Mouse (Mus musculus): ENCODE measurements around the gene Dmpk.

GRCm38 (mm10) chr7:19103741-19104140 lies 20.1 kb downstream of the Dmpk start:
- TF ChIP-seq POLR2A (IDR thresholded peaks at IDR 0.05; ENCODE audit: insufficient read length, low read depth) = no peak
- no peak for TF ChIP-seq MAX (IDR thresholded peaks at IDR 0.05; ENCODE audit: low read depth)
- TF ChIP-seq POLR2AphosphoS2 (IDR thresholded peaks at IDR 0.05; ENCODE audit: insufficient read length, low read depth) = no peak
- no peak for TF ChIP-seq REST (IDR thresholded peaks at IDR 0.05; ENCODE audit: insufficient read depth, insufficient read length)
- TF ChIP-seq TCF12 (IDR thresholded peaks at IDR 0.05; ENCODE audit: insufficient read depth, poor library complexity, severe bottlenecking) = no peak
- no peak for TF ChIP-seq E2F4 (IDR thresholded peaks at IDR 0.05; ENCODE audit: insufficient read depth)
- no peak for TF ChIP-seq MYOD1 (IDR thresholded peaks at IDR 0.05; ENCODE audit: control insufficient read depth in 1 of 3, insufficient read length in 2 of 3, low read depth in 2 of 3)
- TF ChIP-seq USF1 (IDR thresholded peaks at IDR 0.05; ENCODE audit: low read depth) = no peak
- TF ChIP-seq TCF3 (IDR thresholded peaks at IDR 0.05; ENCODE audit: insufficient read length, low read depth) = no peak
- no peak for TF ChIP-seq MYOG (IDR thresholded peaks at IDR 0.05; ENCODE audit: control insufficient read depth in 1 of 3, insufficient read depth in 1 of 3, insufficient read length in 2 of 3, low read depth in 2 of 3)
- no peak for TF ChIP-seq SRF (IDR thresholded peaks at IDR 0.05; ENCODE audit: control insufficient read depth, insufficient read length, low read depth)
- TF ChIP-seq CEBPB (IDR thresholded peaks at IDR 0.05; ENCODE audit: insufficient read depth, poor library complexity, severe bottlenecking) = no peak
